Mouse (Mus musculus): Measurements from ENCODE around the gene Gm10382. TPM values are rescaled to one million over a fixed set of nuclear protein-coding genes. Genes with fewer than 3 reads are reported as not detected.

The Gm10382 gene
- total and polyA plus RNA-seq, 2 experiments from 2014 or later, result 0.66 TPM; not detected in 1

DNA sequence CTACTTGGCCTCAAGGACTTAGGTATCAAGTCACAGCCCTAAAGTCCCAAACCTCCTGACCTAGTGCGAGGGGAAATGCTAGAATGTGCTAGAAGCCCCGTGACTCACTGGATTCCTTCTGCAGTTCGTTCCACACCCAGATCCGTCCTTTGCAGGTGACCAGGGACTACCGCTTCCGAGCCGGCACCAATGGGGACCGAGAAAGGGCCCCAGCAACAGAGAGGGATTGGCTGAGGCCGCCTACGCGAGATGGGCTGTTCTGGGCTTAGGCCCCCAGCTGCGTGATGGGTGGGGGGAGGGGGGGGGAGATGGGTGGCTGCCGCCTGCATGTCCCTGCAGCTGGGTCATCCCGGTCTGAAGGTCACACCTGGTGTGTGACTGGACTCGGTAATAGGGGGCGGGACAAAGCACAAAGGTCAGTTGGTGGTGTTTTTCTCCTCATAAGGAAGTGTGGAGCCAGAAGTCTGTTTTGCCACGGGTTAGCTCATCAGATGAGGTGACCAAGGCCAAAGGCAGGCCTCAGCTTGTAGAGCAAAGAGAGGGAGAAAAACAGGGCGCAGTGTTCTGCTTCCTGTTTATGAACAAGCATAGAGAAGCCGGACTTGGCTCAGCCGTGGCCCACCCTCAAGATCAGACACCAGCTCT, 4.0 kb downstream of the Gm10382 start:
- under 1% methylated on average over 20 of the region's 20 CpGs for WGBS
- H3K4me3 ChIP-seq (ENCODE audit: low read length), result peak overlapping the region; percentile 13
- ATAC-seq (peak; percentile 94), DNase-seq (ENCODE audit: low spot score) (peak; percentile 97)
- H3K27ac ChIP-seq, result peak overlapping the region; percentile 99
- peak overlapping the region; percentile 49 for H3K4me2 ChIP-seq (ENCODE audit: low read depth, low read length)
- H3K36me3 ChIP-seq (ENCODE audit: insufficient read depth, low read length), result no peaks in the 10 kb centered on the region
- no peak for TF ChIP-seq CTCF (IDR thresholded peaks at IDR 0.05; ENCODE audit: low read depth)
- no peaks in the 10 kb centered on the region for H3K9me3 ChIP-seq (ENCODE audit: low read length)
- no peaks in the 10 kb centered on the region for H3K27me3 ChIP-seq (ENCODE audit: insufficient read depth, low read length)
- peaks cover 18% of the 10 kb centered on the region for H3K4me1 ChIP-seq (ENCODE audit: insufficient read depth, low read length)
- H3K9ac ChIP-seq (replicated peaks; ENCODE audit: low read length), result peak overlapping the region; percentile 48

DNA sequence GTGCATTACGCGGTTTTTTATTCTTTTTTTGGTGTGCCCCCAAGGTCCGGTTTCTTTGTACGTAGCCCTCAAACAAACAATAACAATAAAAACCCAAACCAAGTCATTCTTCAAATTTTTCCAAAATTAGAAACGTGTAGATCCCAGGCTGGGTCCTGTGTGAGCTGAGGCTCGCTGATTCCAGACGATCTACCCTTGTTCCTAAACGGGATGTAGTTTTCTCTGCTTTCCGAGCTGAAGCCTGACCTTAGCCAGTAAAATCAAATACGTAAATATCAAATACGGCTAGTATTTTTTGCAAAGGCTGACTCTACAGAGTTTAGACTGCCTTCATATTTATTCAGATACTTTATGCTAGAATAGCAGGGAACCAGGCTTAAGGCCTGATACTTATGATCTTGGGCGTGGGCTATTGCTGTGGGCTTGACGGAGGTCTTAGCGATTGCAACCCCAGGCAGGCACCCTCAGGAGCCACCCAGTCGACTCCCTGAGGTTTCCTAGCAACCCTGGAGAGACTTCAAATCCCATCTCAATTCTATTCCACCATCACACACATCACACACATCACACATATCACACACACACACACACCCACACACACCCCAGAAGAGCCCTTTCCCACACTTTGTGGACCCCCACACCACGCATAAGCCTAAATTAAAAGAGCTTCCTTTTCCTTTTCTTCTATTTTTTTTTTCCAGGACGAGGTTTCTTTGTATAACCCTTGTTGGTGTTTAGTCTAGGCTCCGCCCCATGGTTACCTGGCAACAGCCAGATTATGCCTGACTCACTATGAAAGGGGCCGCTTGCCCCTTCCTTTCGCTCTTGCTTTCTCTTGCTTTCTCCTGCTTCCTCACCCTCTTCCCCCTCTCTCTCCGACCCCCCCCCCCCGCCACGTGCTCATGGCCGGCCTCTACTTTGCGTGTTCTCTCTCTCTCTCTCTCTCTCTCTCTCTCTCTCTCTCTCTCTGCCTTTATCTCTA, 4.8 kb downstream of the Gm10382 start:
- DNase-seq (ENCODE audit: low spot score), result peak; percentile 89
- peak; percentile 61; the same call in 1 of the 2 replicates for ATAC-seq
- peak overlapping the region; percentile 13 for H3K4me3 ChIP-seq (ENCODE audit: low read length)

DNA sequence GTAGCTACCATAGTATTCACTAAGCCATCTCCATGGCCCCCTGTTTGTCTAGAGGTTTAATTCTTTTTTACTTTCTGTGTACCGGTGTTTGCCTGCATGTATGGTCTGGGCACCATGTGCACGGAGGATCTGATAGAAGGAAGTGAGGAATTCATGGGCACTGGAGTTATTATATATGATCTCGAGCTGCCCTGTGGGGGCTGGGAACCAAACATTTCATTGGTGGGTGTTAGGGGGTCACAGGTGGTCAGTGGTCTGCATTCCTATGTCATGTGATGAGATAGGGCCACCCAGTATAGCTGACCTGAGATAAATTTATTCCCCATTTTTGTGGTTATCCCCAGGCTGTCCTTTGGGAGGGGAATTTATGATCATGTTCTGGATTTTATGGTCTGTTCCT, 5.9 kb downstream of the Gm10382 start:
- no peak overlapping the region for H3K9ac ChIP-seq (replicated peaks; ENCODE audit: low read length)
- no peak overlapping the region for H3K4me3 ChIP-seq (ENCODE audit: low read length)
- TF ChIP-seq CTCF (IDR thresholded peaks at IDR 0.05; ENCODE audit: low read depth), result no peak
- peak overlapping the region; percentile 99; the same call in 1 of the 2 replicates for H3K27ac ChIP-seq
- WGBS, result 42% methylated on average over 3 of the region's 3 CpGs
- ATAC-seq (no peak), DNase-seq (ENCODE audit: low spot score) (no peak)
- no peaks in the 10 kb centered on the region for H3K27me3 ChIP-seq (ENCODE audit: insufficient read depth, low read length)
- 0 out of 2 replicates have a peak overlapping the region, but pooled peaks have one; percentile 49 for H3K4me2 ChIP-seq (ENCODE audit: low read depth, low read length)
- H3K4me1 ChIP-seq (ENCODE audit: insufficient read depth, low read length), result peaks cover 18% of the 10 kb centered on the region
- H3K36me3 ChIP-seq (ENCODE audit: insufficient read depth, low read length), result no peaks in the 10 kb centered on the region
- no peaks in the 10 kb centered on the region for H3K9me3 ChIP-seq (ENCODE audit: low read length)

More for the DNA sequence above, 4.8 kb downstream of the Gm10382 start:
- TF ChIP-seq CTCF (IDR thresholded peaks at IDR 0.05; ENCODE audit: low read depth), result no peak
- WGBS, result 4% methylated on average over 21 of the region's 25 CpGs
- Histone ChIP-seq H3K9ac (replicated peaks; ENCODE audit: low read length) (peak overlapping the region; percentile 48), H3K36me3 (ENCODE audit: insufficient read depth, low read length) (no peaks in the 10 kb centered on the region), H3K9me3 (ENCODE audit: low read length) (no peaks in the 10 kb centered on the region), H3K27me3 (ENCODE audit: insufficient read depth, low read length) (no peaks in the 10 kb centered on the region), H3K4me2 (ENCODE audit: low read depth, low read length) (peak overlapping the region; percentile 49), H3K4me1 (ENCODE audit: insufficient read depth, low read length) (peaks cover 18% of the 10 kb centered on the region), H3K27ac (peak overlapping the region; percentile 99)

DNA sequence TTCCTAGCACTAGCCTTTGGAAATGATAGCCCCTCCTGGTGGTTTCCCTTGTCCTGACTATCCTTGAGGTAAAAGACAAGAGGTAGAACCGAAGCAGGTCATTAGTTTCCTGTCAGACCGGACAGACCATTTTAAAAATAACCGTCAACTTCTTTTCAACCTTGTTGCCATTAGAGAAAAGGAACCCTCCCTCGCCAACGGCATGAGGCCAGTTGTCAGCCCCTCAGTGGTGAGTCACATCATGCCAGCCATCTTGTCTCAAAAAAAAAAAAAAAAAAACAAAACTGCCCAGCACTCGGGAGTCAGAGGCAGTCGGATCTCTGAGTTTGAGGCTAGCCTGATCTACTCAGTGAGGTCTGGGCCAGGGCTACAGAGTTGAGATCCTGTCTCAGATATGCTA, 11.8 kb downstream of the Gm10382 start:
- H3K9me3 ChIP-seq (ENCODE audit: low read length), result no peaks in the 10 kb centered on the region
- H3K27me3 ChIP-seq (ENCODE audit: insufficient read depth, low read length), result no peaks in the 10 kb centered on the region
- no peaks in the 10 kb centered on the region for H3K36me3 ChIP-seq (ENCODE audit: insufficient read depth, low read length)
- DNase-seq (ENCODE audit: low spot score) (no peak), ATAC-seq (no peak)
- H3K4me1 ChIP-seq (ENCODE audit: insufficient read depth, low read length), result no peaks in the 10 kb centered on the region
- WGBS, result 51% methylated on average over 7 of the region's 7 CpGs
- no peak for TF ChIP-seq CTCF (IDR thresholded peaks at IDR 0.05; ENCODE audit: low read depth)
- no peak overlapping the region for H3K27ac ChIP-seq
- H3K9ac ChIP-seq (replicated peaks; ENCODE audit: low read length), result no peak overlapping the region
- H3K4me2 ChIP-seq (ENCODE audit: low read depth, low read length), result no peak overlapping the region
- H3K4me3 ChIP-seq (ENCODE audit: low read length), result no peak overlapping the region

DNA sequence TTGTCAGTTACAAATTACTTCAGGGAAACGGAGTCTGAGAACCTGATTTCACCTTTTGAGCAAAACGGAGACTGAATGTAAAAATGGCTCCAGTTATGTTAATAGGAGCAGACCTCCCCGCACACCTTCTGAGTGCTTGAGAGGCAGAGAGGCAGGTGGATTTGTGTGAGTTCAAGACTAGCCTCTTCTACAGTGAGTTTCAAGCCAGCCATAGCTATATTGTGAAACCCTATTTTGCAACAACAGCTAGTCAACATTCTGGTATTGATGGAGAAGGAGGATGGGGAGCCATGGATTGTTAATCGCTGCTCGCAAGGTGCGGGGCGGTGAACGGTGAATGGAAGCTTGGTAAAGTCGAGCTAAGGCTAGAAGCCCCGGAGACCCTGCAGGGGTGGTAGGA, 13.4 kb downstream of the Gm10382 start:
- TF ChIP-seq CTCF (IDR thresholded peaks at IDR 0.05; ENCODE audit: low read depth), result no peak
- Histone ChIP-seq H3K4me2 (ENCODE audit: low read depth, low read length) (no peak overlapping the region), H3K4me3 (ENCODE audit: low read length) (no peak overlapping the region), H3K4me1 (ENCODE audit: insufficient read depth, low read length) (peaks cover 6% of the 10 kb centered on the region), H3K27me3 (ENCODE audit: insufficient read depth, low read length) (no peaks in the 10 kb centered on the region), H3K9ac (replicated peaks; ENCODE audit: low read length) (no peak overlapping the region), H3K27ac (no peak overlapping the region), H3K36me3 (ENCODE audit: insufficient read depth, low read length) (no peaks in the 10 kb centered on the region), H3K9me3 (ENCODE audit: low read length) (no peaks in the 10 kb centered on the region)
- no peak for ATAC-seq
- no peak for DNase-seq (ENCODE audit: low spot score)
- WGBS, result 61% methylated on average over 10 of the region's 10 CpGs

DNA sequence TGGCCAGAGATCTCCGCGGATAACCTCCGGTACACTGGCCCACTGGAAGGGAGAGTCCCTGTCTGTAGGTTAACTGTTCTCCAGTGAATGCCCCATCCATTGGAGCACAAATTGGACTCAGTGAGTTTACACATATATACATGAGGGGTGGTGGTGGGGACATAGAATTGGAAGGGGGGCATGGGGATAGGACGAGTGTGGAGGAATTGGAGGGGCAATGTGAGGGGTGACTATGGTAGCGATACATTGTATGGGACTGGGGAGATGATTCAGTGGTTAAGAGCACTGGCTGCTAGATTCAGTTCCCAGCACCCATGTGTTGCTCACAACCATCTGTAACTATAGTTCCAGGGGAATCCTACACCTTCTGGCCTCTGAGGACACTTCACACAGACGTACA, 13.9 kb downstream of the Gm10382 start:
- no peak for TF ChIP-seq CTCF (IDR thresholded peaks at IDR 0.05; ENCODE audit: low read depth)
- no peak overlapping the region for H3K4me2 ChIP-seq (ENCODE audit: low read depth, low read length)
- DNase-seq (ENCODE audit: low spot score) (no peak), ATAC-seq (no peak)
- H3K36me3 ChIP-seq (ENCODE audit: insufficient read depth, low read length), result no peaks in the 10 kb centered on the region
- H3K4me1 ChIP-seq (ENCODE audit: insufficient read depth, low read length), result peaks cover 6% of the 10 kb centered on the region
- H3K9me3 ChIP-seq (ENCODE audit: low read length), result no peaks in the 10 kb centered on the region
- no peak overlapping the region for H3K4me3 ChIP-seq (ENCODE audit: low read length)
- no peaks in the 10 kb centered on the region for H3K27me3 ChIP-seq (ENCODE audit: insufficient read depth, low read length)
- 67% methylated on average over 6 of the region's 6 CpGs for WGBS
- H3K9ac ChIP-seq (replicated peaks; ENCODE audit: low read length), result no peak overlapping the region
- H3K27ac ChIP-seq, result no peak overlapping the region

Data from hindbrain, postnatal 0 days (tissue).